Mouse (Mus musculus) lung, postnatal 4 days (tissue): Measurements from ENCODE around the gene Iqsec1.

ENCODE experiments used
- DNase-seq, 2 experiments: peaks; one replicate each; pipeline ENCODE4 v3.0.0; 2021

The Iqsec1 gene

DNA sequence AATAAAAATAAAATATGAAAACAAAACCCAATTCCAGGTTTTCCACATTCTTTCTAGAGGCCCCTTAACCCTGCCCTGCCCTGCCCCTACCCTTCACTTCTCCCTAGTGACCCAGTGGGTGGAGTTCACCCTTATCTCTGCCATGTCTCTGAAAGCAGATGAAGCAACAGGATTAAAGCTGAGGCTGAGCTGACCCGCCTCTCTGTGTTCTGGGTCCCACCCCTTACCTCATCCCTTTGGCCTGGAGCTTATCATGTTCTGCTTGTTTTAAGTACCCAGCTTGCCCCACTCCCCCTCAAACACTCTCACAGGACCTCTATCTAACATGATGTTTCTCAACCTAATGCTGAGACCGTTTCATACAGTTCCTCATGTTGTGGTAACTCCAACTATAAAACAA lies 238.4 kb downstream of the Iqsec1 start:
- no peak for DNase-seq

- DNase-seq = no peak
Measured at GRCm38 (mm10) chr6:90749414-90749937, 239.0 kb downstream of the Iqsec1 start.

DNA sequence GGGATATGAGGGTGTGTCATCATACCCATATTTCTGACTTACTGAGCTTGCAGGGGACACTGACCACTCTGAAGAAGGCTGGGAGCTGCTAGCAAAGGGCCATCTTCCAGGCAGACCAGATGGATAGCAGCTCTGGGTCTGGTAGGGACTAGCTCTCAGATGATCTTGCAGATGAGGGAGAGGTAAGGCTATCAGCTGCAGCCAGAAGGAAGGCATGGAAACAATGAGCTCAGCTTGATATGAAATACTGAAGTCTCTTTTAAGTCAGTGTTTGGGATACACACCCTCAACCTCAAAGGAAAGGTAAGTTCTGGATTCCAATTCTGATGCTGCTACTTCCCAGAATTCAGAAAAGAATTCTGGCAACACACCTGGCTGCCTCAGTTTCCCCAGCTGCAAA lies 239.5 kb downstream of the Iqsec1 start:
- DNase-seq = no peak

- DNase-seq = peak; percentile 48 to 82
Measured at GRCm38 (mm10) chr6:90746331-90746864, 242.1 kb downstream of the Iqsec1 start.

DNA sequence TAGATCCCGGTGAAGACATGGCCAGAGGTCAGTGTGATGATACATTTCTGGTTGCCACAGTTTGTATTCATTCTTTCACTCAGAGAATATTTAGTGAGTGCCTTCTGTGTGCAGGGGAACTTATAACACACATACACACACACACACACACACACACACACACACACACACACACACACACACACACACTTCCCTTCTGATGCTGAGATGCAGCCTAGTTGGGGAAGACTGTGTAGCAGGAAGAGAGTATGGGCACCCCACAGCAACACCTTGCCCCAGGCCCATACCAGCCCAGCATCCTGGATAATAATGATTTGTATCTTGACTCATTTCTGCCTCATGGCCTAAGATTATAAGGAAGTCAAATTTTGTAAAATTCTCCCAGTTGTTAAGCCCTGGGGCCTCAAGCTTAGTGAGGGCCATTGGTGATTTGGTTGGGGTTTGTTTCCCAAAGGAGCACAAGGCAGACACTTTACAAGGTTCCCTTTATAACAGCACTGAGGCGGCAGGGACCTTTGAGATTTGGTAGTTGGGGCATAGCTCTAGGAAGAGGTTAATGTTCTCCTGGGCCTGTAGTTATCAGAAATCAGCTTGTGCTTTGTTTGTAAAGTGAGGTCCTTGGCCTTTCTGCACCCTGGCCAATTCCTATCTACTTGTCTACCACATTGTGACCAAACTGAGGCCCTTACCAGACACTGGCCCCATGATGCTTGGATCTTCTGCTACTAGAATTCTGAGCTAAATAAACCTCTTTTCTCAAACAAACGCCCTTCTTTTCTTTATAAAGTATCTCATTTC lies 242.9 kb downstream of the Iqsec1 start:
- no peak for DNase-seq

DNA sequence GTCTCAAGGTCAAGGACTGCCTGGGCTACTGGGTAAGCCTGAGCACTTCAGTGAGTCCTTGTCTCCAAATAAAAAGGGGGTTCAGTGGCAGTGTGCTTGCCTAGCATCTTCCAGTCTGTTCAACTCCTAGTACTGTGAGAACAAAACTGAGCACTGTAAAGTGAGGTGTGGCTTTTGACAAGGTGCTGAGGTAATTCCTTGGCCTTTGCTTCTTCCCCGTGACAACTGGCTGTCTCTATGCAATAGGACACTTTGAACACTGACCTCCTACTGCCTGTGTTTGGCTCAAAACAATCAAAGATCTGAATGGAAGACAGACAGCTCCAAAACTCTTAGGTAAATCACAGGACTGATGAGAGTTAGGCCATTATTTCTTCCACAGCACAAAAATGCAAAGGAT lies 246.0 kb downstream of the Iqsec1 start:
- no peak for DNase-seq

- no peak for DNase-seq
Measured at GRCm38 (mm10) chr6:90741717-90742116, 246.8 kb downstream of the Iqsec1 start.

- DNase-seq = no peak
Measured at GRCm38 (mm10) chr6:90741056-90741420, 247.4 kb downstream of the Iqsec1 start.

DNA sequence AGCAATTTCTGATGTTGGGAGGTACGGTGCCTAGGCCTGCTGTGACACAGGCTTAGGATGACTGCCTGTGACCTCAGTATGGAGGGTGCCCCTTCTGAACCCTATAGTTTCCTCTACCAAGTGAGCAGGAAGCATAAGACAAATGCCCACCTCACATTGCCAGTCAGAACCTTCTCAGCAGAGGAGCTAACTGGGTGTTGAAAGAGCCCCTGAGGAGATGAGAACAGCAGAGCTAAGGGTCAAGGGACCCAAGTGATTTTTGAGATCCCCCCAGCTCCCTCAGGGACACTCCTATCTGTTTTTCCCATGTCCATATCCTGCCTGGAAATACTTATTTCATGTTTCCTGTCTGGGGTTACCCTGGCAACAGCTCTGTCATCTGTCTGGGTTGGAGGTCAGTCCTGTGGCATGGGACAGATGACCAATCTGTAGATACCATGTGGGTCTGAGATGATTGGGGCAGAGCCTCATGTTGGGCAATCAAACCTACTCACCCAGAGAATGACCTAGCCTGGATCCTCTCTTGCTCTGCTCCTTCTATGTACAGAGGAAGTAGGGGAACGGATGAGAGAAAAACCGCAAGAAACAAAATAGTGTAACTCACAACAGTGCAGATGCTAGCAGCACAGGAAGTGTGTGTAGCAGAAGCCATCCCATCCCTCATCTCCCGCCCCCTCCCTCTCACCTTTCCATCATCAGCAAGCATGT lies 248.0 kb downstream of the Iqsec1 start:
- DNase-seq = peak in 1 of 2 experiments; percentile 43

DNA sequence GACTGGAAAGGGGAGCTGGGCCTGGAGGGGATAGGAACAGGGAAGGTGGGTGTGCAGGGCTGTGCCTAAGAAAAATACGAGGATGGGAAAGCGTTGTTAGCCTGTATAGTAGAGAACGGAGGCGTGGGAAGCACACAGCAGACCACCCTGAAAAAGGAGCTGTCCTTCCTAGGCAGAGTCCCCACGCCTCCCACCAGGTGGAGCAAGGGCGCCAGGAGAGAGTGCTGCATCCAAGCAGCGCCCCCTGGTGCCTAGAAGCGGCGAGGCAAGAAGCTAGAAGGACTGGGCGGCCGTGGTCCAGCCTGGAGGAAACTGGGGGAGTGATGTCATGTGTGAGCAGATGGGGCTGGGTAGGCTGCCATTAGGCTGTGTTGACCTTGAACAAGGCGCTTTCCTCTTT lies 251.1 kb downstream of the Iqsec1 start:
- peak; percentile 91 to 96 for DNase-seq

GRCm38 (mm10) chr6:90736691-90737245 lies 251.7 kb downstream of the Iqsec1 start:
- DNase-seq = peak; percentile 72 to 74

DNA sequence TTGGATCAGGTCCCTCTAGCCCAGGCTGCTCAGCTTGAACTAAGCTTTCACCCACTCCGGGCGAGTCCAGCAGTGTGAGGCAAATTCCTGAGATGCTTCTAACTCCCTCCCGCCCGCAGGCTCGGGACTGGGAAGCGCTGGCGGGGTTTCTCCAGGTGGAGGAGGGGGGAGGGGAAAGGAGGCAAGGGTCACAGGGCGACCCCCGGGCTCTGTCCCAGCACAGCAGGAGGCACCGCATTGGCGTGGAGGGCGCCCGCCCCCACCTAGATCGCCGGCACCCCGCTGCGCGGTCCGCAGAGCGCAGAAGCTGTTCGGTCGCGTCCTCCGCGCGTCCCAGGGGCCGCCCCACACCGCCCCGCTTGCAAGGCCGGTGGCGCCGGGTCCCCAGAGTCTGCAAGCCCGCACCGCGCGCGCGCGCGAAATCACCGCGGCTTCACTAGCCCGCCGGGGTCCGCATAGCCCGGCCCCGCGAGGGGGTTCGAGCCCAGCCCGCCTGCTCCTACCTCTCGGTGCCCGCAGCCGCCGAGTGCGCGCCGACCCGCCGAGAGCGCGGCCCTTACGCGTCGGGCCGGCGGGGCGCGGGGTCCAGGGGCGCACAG lies 252.3 kb downstream of the Iqsec1 start:
- DNase-seq = peak; percentile 61 to 70

DNA sequence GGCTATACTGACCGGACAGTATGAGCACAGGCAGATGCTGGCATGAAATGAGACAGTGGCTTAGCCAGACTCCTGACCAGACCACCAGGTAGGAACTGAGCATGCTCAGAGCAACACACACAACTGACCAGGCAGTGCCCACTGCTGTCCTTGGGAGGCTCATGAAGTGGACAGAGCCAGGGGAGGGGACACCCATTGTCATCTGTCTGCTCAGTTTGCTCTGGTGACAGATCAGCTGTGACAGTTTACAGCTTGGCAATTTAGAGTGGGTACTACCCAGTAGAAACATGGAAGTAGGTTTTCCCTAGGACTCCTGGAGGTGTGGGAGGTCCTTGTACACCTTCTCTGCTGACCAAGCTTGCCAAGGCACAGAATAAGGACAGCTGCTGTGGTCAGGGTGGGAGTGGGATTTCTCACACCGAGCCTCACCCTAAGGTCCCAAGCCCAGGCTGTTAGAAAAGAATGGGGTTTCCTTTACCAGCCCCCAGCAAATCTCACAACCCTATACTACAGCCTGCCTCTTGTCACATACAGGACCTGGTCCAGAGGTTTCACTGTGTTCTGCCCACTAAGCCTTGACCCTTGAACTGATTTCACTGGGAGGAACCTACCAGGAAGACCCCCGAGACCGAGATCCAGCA lies 253.0 kb downstream of the Iqsec1 start:
- DNase-seq = no peak

- DNase-seq = no peak
Measured at GRCm38 (mm10) chr6:90734806-90735205, 253.7 kb downstream of the Iqsec1 start.

DNA sequence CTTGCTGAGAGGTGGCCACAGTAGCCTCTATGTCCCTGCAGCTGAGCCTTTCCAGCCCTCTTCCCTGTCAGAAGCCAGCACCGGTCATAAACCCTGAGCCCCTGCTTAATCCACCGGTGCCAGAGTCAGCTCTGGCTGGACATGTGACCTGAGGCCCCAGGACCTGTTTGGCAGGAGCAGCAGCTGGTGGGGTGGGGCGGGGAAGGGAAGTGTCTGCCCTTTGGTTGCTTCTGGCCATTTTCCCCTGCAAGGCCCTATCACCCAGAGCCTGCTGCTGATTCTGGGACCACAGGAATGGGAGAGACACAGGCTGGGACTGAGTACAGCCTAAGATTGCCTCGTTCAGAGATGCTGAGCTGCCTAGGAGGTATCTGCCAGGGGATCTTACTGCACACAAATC lies 257.2 kb downstream of the Iqsec1 start:
- DNase-seq = no peak

- DNase-seq = no peak
Measured at GRCm38 (mm10) chr6:90729829-90730228, 258.7 kb downstream of the Iqsec1 start.

DNA sequence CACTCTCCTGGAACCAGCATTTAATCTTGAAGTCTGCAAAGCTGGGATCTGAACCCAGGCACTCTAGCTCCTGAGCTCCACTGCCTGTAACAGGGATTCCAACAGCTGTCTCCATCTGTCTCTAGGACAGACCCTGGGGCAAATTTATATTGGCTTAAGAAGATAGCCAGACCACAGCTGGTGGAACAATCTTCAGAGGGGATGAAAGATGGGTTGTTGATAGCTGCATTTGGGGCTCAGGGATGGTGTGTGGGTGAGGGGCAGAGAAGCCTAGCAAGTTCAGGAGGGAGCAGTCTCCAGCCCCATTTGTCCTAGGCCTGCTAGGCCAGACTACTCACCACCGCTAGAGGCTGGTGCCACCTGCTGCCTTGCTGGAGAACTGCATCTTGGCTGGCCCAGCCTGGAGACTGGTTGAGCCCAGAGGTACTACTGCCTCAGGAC lies 260.0 kb downstream of the Iqsec1 start:
- peak; percentile 91 to 92 for DNase-seq

- no peak for DNase-seq
Measured at GRCm38 (mm10) chr6:90727826-90728225, 260.7 kb downstream of the Iqsec1 start.

GRCm38 (mm10) chr6:90726711-90727122 lies 261.8 kb downstream of the Iqsec1 start:
- peak; percentile 44 to 80 for DNase-seq

- no peak for DNase-seq
Measured at GRCm38 (mm10) chr6:90725526-90725925, 263.0 kb downstream of the Iqsec1 start.

- no peak for DNase-seq
Measured at GRCm38 (mm10) chr6:90722993-90723392, 265.5 kb downstream of the Iqsec1 start.

DNA sequence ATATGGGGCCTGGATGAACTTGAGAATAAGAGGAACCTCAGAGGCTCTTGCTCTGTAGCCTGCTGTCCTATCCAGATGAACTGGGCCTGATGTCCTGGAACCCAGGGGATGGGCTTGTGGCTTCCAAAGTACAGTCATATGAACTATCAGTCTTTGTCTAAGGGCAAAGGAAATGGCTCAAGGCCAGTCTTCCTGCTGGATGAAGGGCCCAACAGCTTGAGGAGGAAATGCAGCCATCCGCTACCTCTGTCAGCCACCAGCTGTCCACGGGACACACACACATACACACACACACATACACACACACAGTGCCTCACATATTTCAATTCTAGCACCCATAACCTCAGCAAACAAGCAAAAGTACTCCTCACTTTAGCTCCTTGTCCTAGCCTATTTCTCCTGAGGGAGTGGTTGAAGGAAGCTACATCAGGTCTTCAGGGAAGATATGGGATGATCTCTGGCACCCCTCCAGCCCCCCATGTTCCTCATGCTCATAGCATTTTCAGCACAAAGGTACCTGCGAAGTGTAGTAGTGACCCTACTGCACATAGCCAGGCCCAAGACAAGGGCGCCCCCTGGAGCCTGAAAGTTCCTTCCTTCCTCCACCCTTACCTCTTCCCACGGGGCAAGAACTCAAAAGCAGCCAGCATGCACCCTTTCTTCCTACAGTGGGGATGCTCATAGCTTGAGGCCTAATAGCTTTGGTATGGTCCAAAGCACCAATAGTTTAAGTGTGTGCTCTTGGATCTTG lies 267.3 kb downstream of the Iqsec1 start:
- peak; percentile 70 to 76 for DNase-seq
